Mouse (Mus musculus) heart, adult 2 months (tissue): ENCODE results near the gene Olfr703.

ENCODE experiments used
- CTCF ChIP-seq: fragments of 200-600 bp; IDR thresholded peaks from 2 replicates; pipeline ENCODE4 v1.8.1; 2022; ENCODE audit warnings: antibody characterized with exemption, mild to moderate bottlenecking, moderate library complexity
- EP300 ChIP-seq: fragments of 200-500 bp; IDR thresholded peaks from 2 replicates; pipeline ENCODE4 v1.6.1; 2011; ENCODE audit warnings: low read depth, low read length, control low read depth; ENCODE audit not compliant: insufficient read depth
- POLR2A ChIP-seq: fragments of 200-500 bp; IDR thresholded peaks from 2 replicates; pipeline ENCODE4 v1.6.1; 2011; ENCODE audit warnings: mild to moderate bottlenecking, low read depth, low read length, control low read depth; ENCODE audit not compliant: insufficient read depth

DNA sequence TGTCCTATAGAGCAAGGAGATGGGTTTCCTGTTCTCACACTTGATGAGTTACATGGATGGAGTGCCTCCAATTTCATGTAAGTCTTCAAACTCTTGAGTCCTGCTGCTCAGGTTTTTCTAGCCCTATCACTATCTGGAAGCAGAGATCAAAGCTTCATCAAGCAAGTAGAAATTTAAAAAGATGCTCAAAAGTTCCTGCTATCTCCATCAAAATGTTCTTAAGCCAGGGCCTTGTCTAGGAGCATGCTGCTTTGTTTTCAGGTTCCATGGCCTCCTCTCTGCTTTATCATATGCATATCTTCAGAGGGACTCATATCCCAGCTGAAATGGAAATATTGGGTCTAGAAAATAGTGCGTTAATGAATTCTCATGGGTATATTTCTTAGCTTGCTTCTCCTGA, 34.4 kb upstream of the Olfr703 start, which contains the start of gene Olfr700:
- TF ChIP-seq CTCF (no peak), EP300 (no peak), POLR2A (no peak)
